Mouse (Mus musculus): ENCODE data around the gene Ccdc149. TPM values are rescaled to one million over a fixed set of nuclear protein-coding genes. Genes with fewer than 3 reads are reported as not detected.

The Ccdc149 gene
- polyA plus RNA-seq, 1 experiment from 2014 or later = 3.4 TPM

GRCm38 (mm10) chr5:52459308-52459707, 12.0 kb downstream of the Ccdc149 start:
- Histone ChIP-seq H3K4me1 (ENCODE audit: insufficient read depth, low read length) (no peaks in the 10 kb centered on the region), H3K4me3 (ENCODE audit: low read length) (no peak overlapping the region), H3K4me2 (replicated peaks; ENCODE audit: low read depth, low read length) (no peak overlapping the region), H3K9ac (replicated peaks; ENCODE audit: low read length) (no peak overlapping the region), H3K9me3 (ENCODE audit: low read length) (no peaks in the 10 kb centered on the region), H3K27me3 (ENCODE audit: insufficient read depth, low read length) (no peaks in the 10 kb centered on the region), H3K36me3 (ENCODE audit: insufficient read depth, low read length) (no peaks in the 10 kb centered on the region), H3K27ac (ENCODE audit: low read length) (no peak overlapping the region)
- WGBS = 89% methylated on average over 4 of the region's 4 CpGs
- no peak for ATAC-seq (ENCODE audit: low FRiP score, low TSS enrichment)

- Histone ChIP-seq H3K4me3 (ENCODE audit: low read length) (no peak overlapping the region), H3K4me2 (replicated peaks; ENCODE audit: low read depth, low read length) (no peak overlapping the region), H3K27me3 (ENCODE audit: insufficient read depth, low read length) (no peaks in the 10 kb centered on the region), H3K9ac (replicated peaks; ENCODE audit: low read length) (no peak overlapping the region), H3K9me3 (ENCODE audit: low read length) (no peaks in the 10 kb centered on the region), H3K4me1 (ENCODE audit: insufficient read depth, low read length) (no peaks in the 10 kb centered on the region), H3K27ac (ENCODE audit: low read length) (no peak overlapping the region), H3K36me3 (ENCODE audit: insufficient read depth, low read length) (no peaks in the 10 kb centered on the region)
- ATAC-seq (ENCODE audit: low FRiP score, low TSS enrichment) = no peak
- WGBS = 74% methylated on average over 6 of the region's 6 CpGs
These were observed 14.2 kb downstream of the Ccdc149 start for GRCm38 (mm10) chr5:52457154-52457553.

GRCm38 (mm10) chr5:52450821-52451220, 20.5 kb downstream of the Ccdc149 start:
- H3K4me3 ChIP-seq (ENCODE audit: low read length) = no peak overlapping the region
- 77% methylated on average over 9 of the region's 9 CpGs for WGBS
- no peak overlapping the region for H3K4me2 ChIP-seq (replicated peaks; ENCODE audit: low read depth, low read length)
- H3K27ac ChIP-seq (ENCODE audit: low read length) = no peak overlapping the region
- no peak for ATAC-seq (ENCODE audit: low FRiP score, low TSS enrichment)
- H3K9me3 ChIP-seq (ENCODE audit: low read length) = no peaks in the 10 kb centered on the region
- H3K36me3 ChIP-seq (ENCODE audit: insufficient read depth, low read length) = no peaks in the 10 kb centered on the region
- H3K27me3 ChIP-seq (ENCODE audit: insufficient read depth, low read length) = no peaks in the 10 kb centered on the region
- no peak overlapping the region for H3K9ac ChIP-seq (replicated peaks; ENCODE audit: low read length)
- no peaks in the 10 kb centered on the region for H3K4me1 ChIP-seq (ENCODE audit: insufficient read depth, low read length)

GRCm38 (mm10) chr5:52449187-52449586, 22.1 kb downstream of the Ccdc149 start:
- no peaks in the 10 kb centered on the region for H3K27me3 ChIP-seq (ENCODE audit: insufficient read depth, low read length)
- no peak overlapping the region for H3K27ac ChIP-seq (ENCODE audit: low read length)
- H3K4me1 ChIP-seq (ENCODE audit: insufficient read depth, low read length) = no peaks in the 10 kb centered on the region
- no peaks in the 10 kb centered on the region for H3K36me3 ChIP-seq (ENCODE audit: insufficient read depth, low read length)
- 56% methylated on average over 8 of the region's 8 CpGs for WGBS
- H3K9me3 ChIP-seq (ENCODE audit: low read length) = no peaks in the 10 kb centered on the region
- no peak overlapping the region for H3K4me2 ChIP-seq (replicated peaks; ENCODE audit: low read depth, low read length)
- H3K9ac ChIP-seq (replicated peaks; ENCODE audit: low read length) = no peak overlapping the region
- H3K4me3 ChIP-seq (ENCODE audit: low read length) = no peak overlapping the region
- ATAC-seq (ENCODE audit: low FRiP score, low TSS enrichment) = no peak

- no peak overlapping the region for H3K9ac ChIP-seq (replicated peaks; ENCODE audit: low read length)
- no peaks in the 10 kb centered on the region for H3K4me1 ChIP-seq (ENCODE audit: insufficient read depth, low read length)
- 88% methylated on average over 11 of the region's 11 CpGs for WGBS
- H3K36me3 ChIP-seq (ENCODE audit: insufficient read depth, low read length) = no peaks in the 10 kb centered on the region
- H3K9me3 ChIP-seq (ENCODE audit: low read length) = peaks cover 15% of the 10 kb centered on the region
- no peak for ATAC-seq (ENCODE audit: low FRiP score, low TSS enrichment)
- H3K27ac ChIP-seq (ENCODE audit: low read length) = no peak overlapping the region
- no peak overlapping the region for H3K4me3 ChIP-seq (ENCODE audit: low read length)
- no peaks in the 10 kb centered on the region for H3K27me3 ChIP-seq (ENCODE audit: insufficient read depth, low read length)
- no peak overlapping the region for H3K4me2 ChIP-seq (replicated peaks; ENCODE audit: low read depth, low read length)
These were observed 31.0 kb downstream of the Ccdc149 start for GRCm38 (mm10) chr5:52440278-52440677.

- Histone ChIP-seq H3K9ac (replicated peaks; ENCODE audit: low read length) (no peak overlapping the region), H3K4me2 (replicated peaks; ENCODE audit: low read depth, low read length) (no peak overlapping the region), H3K4me3 (ENCODE audit: low read length) (no peak overlapping the region), H3K9me3 (ENCODE audit: low read length) (peaks cover 14% of the 10 kb centered on the region), H3K27ac (ENCODE audit: low read length) (no peak overlapping the region), H3K27me3 (ENCODE audit: insufficient read depth, low read length) (no peaks in the 10 kb centered on the region), H3K4me1 (ENCODE audit: insufficient read depth, low read length) (no peaks in the 10 kb centered on the region), H3K36me3 (ENCODE audit: insufficient read depth, low read length) (no peaks in the 10 kb centered on the region)
- ATAC-seq (ENCODE audit: low FRiP score, low TSS enrichment) = no peak
- WGBS = 81% methylated on average over 7 of the region's 7 CpGs
These were observed 32.4 kb downstream of the Ccdc149 start for GRCm38 (mm10) chr5:52438946-52439345.

GRCm38 (mm10) chr5:52435533-52435932, 35.8 kb downstream of the Ccdc149 start:
- Histone ChIP-seq H3K27ac (ENCODE audit: low read length) (no peak overlapping the region), H3K36me3 (ENCODE audit: insufficient read depth, low read length) (no peaks in the 10 kb centered on the region), H3K4me1 (ENCODE audit: insufficient read depth, low read length) (no peaks in the 10 kb centered on the region), H3K9ac (replicated peaks; ENCODE audit: low read length) (no peak overlapping the region), H3K4me3 (ENCODE audit: low read length) (no peak overlapping the region), H3K27me3 (ENCODE audit: insufficient read depth, low read length) (no peaks in the 10 kb centered on the region), H3K9me3 (ENCODE audit: low read length) (no peaks in the 10 kb centered on the region), H3K4me2 (replicated peaks; ENCODE audit: low read depth, low read length) (no peak overlapping the region)
- no peak for ATAC-seq (ENCODE audit: low FRiP score, low TSS enrichment)
- WGBS = 82% methylated on average over 6 of the region's 6 CpGs

- no peak overlapping the region for H3K9ac ChIP-seq (replicated peaks; ENCODE audit: low read length)
- no peak for ATAC-seq (ENCODE audit: low FRiP score, low TSS enrichment)
- no peaks in the 10 kb centered on the region for H3K9me3 ChIP-seq (ENCODE audit: low read length)
- H3K4me3 ChIP-seq (ENCODE audit: low read length) = no peak overlapping the region
- WGBS = 56% methylated on average over 8 of the region's 8 CpGs
- no peak overlapping the region for H3K4me2 ChIP-seq (replicated peaks; ENCODE audit: low read depth, low read length)
- H3K4me1 ChIP-seq (ENCODE audit: insufficient read depth, low read length) = 0 out of 2 replicates have a peak, but pooled peaks cover 5% of the 10 kb centered on the region
- no peak overlapping the region for H3K27ac ChIP-seq (ENCODE audit: low read length)
- H3K36me3 ChIP-seq (ENCODE audit: insufficient read depth, low read length) = no peaks in the 10 kb centered on the region
- H3K27me3 ChIP-seq (ENCODE audit: insufficient read depth, low read length) = no peaks in the 10 kb centered on the region
These were observed 40.0 kb downstream of the Ccdc149 start for GRCm38 (mm10) chr5:52431276-52431844.

- ATAC-seq (ENCODE audit: low FRiP score, low TSS enrichment) = no peak
- H3K27me3 ChIP-seq (ENCODE audit: insufficient read depth, low read length) = no peaks in the 10 kb centered on the region
- no peak overlapping the region for H3K4me2 ChIP-seq (replicated peaks; ENCODE audit: low read depth, low read length)
- H3K4me3 ChIP-seq (ENCODE audit: low read length) = no peak overlapping the region
- WGBS = 54% methylated on average over 14 of the region's 14 CpGs
- no peaks in the 10 kb centered on the region for H3K9me3 ChIP-seq (ENCODE audit: low read length)
- H3K27ac ChIP-seq (ENCODE audit: low read length) = no peak overlapping the region
- no peaks in the 10 kb centered on the region for H3K36me3 ChIP-seq (ENCODE audit: insufficient read depth, low read length)
- no peak overlapping the region for H3K9ac ChIP-seq (replicated peaks; ENCODE audit: low read length)
- H3K4me1 ChIP-seq (ENCODE audit: insufficient read depth, low read length) = 0 out of 2 replicates have a peak, but pooled peaks cover 5% of the 10 kb centered on the region
These were observed 41.4 kb downstream of the Ccdc149 start for GRCm38 (mm10) chr5:52429731-52430480.

GRCm38 (mm10) chr5:52428613-52429012, 42.7 kb downstream of the Ccdc149 start:
- ATAC-seq (ENCODE audit: low FRiP score, low TSS enrichment) = no peak
- H3K27ac ChIP-seq (ENCODE audit: low read length) = no peak overlapping the region
- no peak overlapping the region for H3K9ac ChIP-seq (replicated peaks; ENCODE audit: low read length)
- 0 out of 2 replicates have a peak, but pooled peaks cover 5% of the 10 kb centered on the region for H3K4me1 ChIP-seq (ENCODE audit: insufficient read depth, low read length)
- H3K4me3 ChIP-seq (ENCODE audit: low read length) = no peak overlapping the region
- WGBS = 32% methylated on average over 4 of the region's 4 CpGs
- H3K4me2 ChIP-seq (replicated peaks; ENCODE audit: low read depth, low read length) = no peak overlapping the region
- no peaks in the 10 kb centered on the region for H3K27me3 ChIP-seq (ENCODE audit: insufficient read depth, low read length)
- H3K36me3 ChIP-seq (ENCODE audit: insufficient read depth, low read length) = no peaks in the 10 kb centered on the region
- H3K9me3 ChIP-seq (ENCODE audit: low read length) = no peaks in the 10 kb centered on the region
